In the genomic region with DNA sequence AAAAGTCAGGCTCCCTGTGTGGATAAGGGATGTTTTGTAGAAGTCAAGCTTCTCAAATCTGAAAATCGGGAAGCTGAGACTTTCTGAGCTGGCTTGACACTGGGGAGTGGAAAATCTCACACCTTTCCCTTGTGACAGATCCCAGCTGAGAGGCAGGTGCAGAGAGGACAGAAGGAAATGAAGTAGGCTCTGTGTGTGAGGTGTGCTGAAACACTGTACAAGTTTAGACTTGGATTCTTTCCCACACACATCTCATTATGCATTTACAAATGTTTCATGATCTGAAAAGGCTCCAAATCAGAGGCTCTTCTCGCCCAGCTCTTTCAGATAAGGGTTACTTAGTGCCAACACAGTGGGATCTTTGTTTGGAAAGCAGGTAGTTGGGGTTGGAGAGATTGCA, we compare ENCODE assay signal across 27 mouse cellular contexts.
DNase-seq lines count a peak whose midpoint lies in the region; ATAC-seq and TF ChIP-seq lines count a peak whose summit lies in the region.
"Had no signal": no experiment of that assay in that cellular context is flagged by ENCODE, and none has a peak within 500 bp of the region (broad histone marks: within the 10 kb centered on the region; RNA-seq: fewer than 3 reads in every experiment).

No protein-coding gene starts in this region.

- no peaks in the 10 kb centered on the region for H3K9me3 ChIP-seq in forebrain, embryonic 15.5 days
- H3K9me3 ChIP-seq in forebrain, embryonic 11.5 days (ENCODE audit: control insufficient read depth, low read length): no peaks in the 10 kb centered on the region
- no peaks in the 10 kb centered on the region for H3K9me3 ChIP-seq in hindbrain, embryonic 13.5 days
- no peaks in the 10 kb centered on the region for H3K9me3 ChIP-seq in hindbrain, postnatal 0 days (ENCODE audit: low read length)
- H3K9me3 ChIP-seq: embryonic facial prominence, embryonic 13.5 days; embryonic facial prominence, embryonic 15.5 days; forebrain, embryonic 10.5 days; forebrain, embryonic 13.5 days had no signal

- H3K9ac ChIP-seq in forebrain, embryonic 15.5 days (replicated peaks): no peak overlapping the region
- H3K9ac ChIP-seq in forebrain, embryonic 11.5 days (ENCODE audit: low read length): no peak overlapping the region
- no peak overlapping the region for H3K9ac ChIP-seq in hindbrain, embryonic 13.5 days
- H3K9ac ChIP-seq in hindbrain, postnatal 0 days (replicated peaks; ENCODE audit: low read length): no peak overlapping the region
- H3K9ac ChIP-seq: embryonic facial prominence, embryonic 13.5 days; embryonic facial prominence, embryonic 15.5 days; forebrain, embryonic 13.5 days had no signal

- H3K4me3 ChIP-seq in forebrain, embryonic 15.5 days: no peak overlapping the region
- no peak overlapping the region for H3K4me3 ChIP-seq in forebrain, embryonic 11.5 days (ENCODE audit: low read depth, low read length)
- H3K4me3 ChIP-seq in hindbrain, embryonic 13.5 days: no peak overlapping the region
- no peak overlapping the region for H3K4me3 ChIP-seq in hindbrain, postnatal 0 days (ENCODE audit: low read length)
- H3K4me3 ChIP-seq: embryonic facial prominence, embryonic 13.5 days; embryonic facial prominence, embryonic 15.5 days; erythroblast, embryonic 14.5 days; forebrain, embryonic 10.5 days; forebrain, embryonic 13.5 days had no signal

- no peaks in the 10 kb centered on the region for H3K36me3 ChIP-seq in forebrain, embryonic 15.5 days
- no peaks in the 10 kb centered on the region for H3K36me3 ChIP-seq in forebrain, embryonic 11.5 days (ENCODE audit: control insufficient read depth, insufficient read depth, low read length)
- no peaks in the 10 kb centered on the region for H3K36me3 ChIP-seq in hindbrain, embryonic 13.5 days
- no peaks in the 10 kb centered on the region for H3K36me3 ChIP-seq in hindbrain, postnatal 0 days (ENCODE audit: insufficient read depth, low read length)
- H3K36me3 ChIP-seq: embryonic facial prominence, embryonic 13.5 days; embryonic facial prominence, embryonic 15.5 days; forebrain, embryonic 10.5 days; G1E had no signal

- peaks cover 8% of the 10 kb centered on the region for H3K4me1 ChIP-seq in forebrain, embryonic 15.5 days
- no peaks in the 10 kb centered on the region for H3K4me1 ChIP-seq in forebrain, embryonic 11.5 days (replicated peaks; ENCODE audit: control insufficient read depth, insufficient read depth, low read length)
- H3K4me1 ChIP-seq in hindbrain, embryonic 13.5 days (replicated peaks): peaks cover 17% of the 10 kb centered on the region; the same call in 1 of the 2 replicates
- no peaks in the 10 kb centered on the region for H3K4me1 ChIP-seq in hindbrain, postnatal 0 days (ENCODE audit: insufficient read depth, low read length)

- no peak overlapping the region for H3K4me2 ChIP-seq in forebrain, embryonic 15.5 days (replicated peaks)
- H3K4me2 ChIP-seq in forebrain, embryonic 11.5 days (ENCODE audit: low read depth, low read length, severe bottlenecking): no peak overlapping the region
- H3K4me2 ChIP-seq in hindbrain, embryonic 13.5 days: no peak overlapping the region
- no peak overlapping the region for H3K4me2 ChIP-seq in hindbrain, postnatal 0 days (ENCODE audit: low read depth, low read length)
- H3K4me2 ChIP-seq: embryonic facial prominence, embryonic 13.5 days; embryonic facial prominence, embryonic 15.5 days; forebrain, embryonic 13.5 days had no signal

- no peak for TF ChIP-seq CTCF in hindbrain, postnatal 0 days (IDR thresholded peaks at IDR 0.05; ENCODE audit: low read depth)

- no peaks in the 10 kb centered on the region for H3K27me3 ChIP-seq in forebrain, embryonic 15.5 days
- H3K27me3 ChIP-seq in forebrain, embryonic 11.5 days (ENCODE audit: control insufficient read depth, insufficient read depth, low read length): no peaks in the 10 kb centered on the region
- H3K27me3 ChIP-seq in hindbrain, embryonic 13.5 days: no peaks in the 10 kb centered on the region
- H3K27me3 ChIP-seq in hindbrain, postnatal 0 days (ENCODE audit: insufficient read depth, low read length): no peaks in the 10 kb centered on the region
- H3K27me3 ChIP-seq: CH12.LX; embryonic facial prominence, embryonic 13.5 days; embryonic facial prominence, embryonic 15.5 days; forebrain, embryonic 13.5 days; Patski had no signal

- H3K27ac ChIP-seq in forebrain, embryonic 15.5 days (replicated peaks): peak overlapping the region; percentile 31; the same call in 1 of the 2 replicates
- H3K27ac ChIP-seq in forebrain, embryonic 11.5 days (ENCODE audit: low read depth, low read length): no peak overlapping the region
- 0 out of 2 replicates have a peak overlapping the region, but pooled peaks have one; percentile 4 for H3K27ac ChIP-seq in hindbrain, embryonic 13.5 days
- H3K27ac ChIP-seq in hindbrain, postnatal 0 days: no peak overlapping the region
- H3K27ac ChIP-seq: embryonic facial prominence, embryonic 13.5 days; embryonic facial prominence, embryonic 15.5 days; forebrain, embryonic 10.5 days; forebrain, embryonic 13.5 days had no signal

- WGBS in forebrain, embryonic 15.5 days: 37% methylated on average over 2 of the region's 2 CpGs
- 63% methylated on average over 2 of the region's 2 CpGs for WGBS in forebrain, embryonic 11.5 days
- WGBS in hindbrain, embryonic 13.5 days: 70% methylated on average over 2 of the region's 2 CpGs
- 38% methylated on average over 2 of the region's 2 CpGs for WGBS in hindbrain, postnatal 0 days

- no peak; the same call in 1 of the 2 replicates for ATAC-seq in forebrain, embryonic 15.5 days (replicated peaks)
- no peak for ATAC-seq in forebrain, embryonic 11.5 days (replicated peaks; ENCODE audit: low FRiP score)
- ATAC-seq in hindbrain, embryonic 13.5 days (ENCODE audit: low FRiP score): no peak
- no peak for ATAC-seq in hindbrain, postnatal 0 days
- ATAC-seq: activated CD4-positive, CD25-positive, alpha-beta regulatory T cell, adult 4 months; CD4-positive, CD25-positive, alpha-beta regulatory T cell, adult 4 months; forebrain, embryonic 13.5 days; forebrain, embryonic 16.5 days; Patski had no signal

- no peak for DNase-seq in forebrain, embryonic 11.5 days (ENCODE audit: low spot score)
- no peak for DNase-seq in hindbrain, postnatal 0 days (ENCODE audit: low spot score)
- DNase-seq in right cerebral cortex, postnatal 14 days: no peak
- DNase-seq: adrenal gland, adult 8-10 months; adrenal gland, postnatal 14 days; adrenal gland, postnatal 36 days; B cell, adult 2 months; cerebellum, adult 11 months; cerebellum, adult 18-20 months; cerebellum, adult 8-10 months; cerebellum, adult 9-11 months; cerebellum, postnatal 14 days; cerebellum, postnatal 36 days; embryo, embryonic 11 days had no signal

Comparison
In these comparisons a context has a peak if more than half of its experiments do, and no peak if none do; other contexts are left out.
1. H3K27ac ChIP-seq: peak in forebrain, embryonic 15.5 days (single experiment) and hindbrain, embryonic 13.5 days (single experiment); none in forebrain, embryonic 11.5 days (single experiment) and hindbrain, postnatal 0 days (single experiment).